Mouse (Mus musculus) erythroblast, embryonic 14.5 days (primary cell): ENCODE results near the gene Larp1b.

Source experiments
- GATA1 ChIP-seq: IDR thresholded peaks from 2 replicates; pipeline ENCODE4 v1.6.1; 2012; ENCODE audit warnings: low read length, inconsistent platforms, mixed read lengths
- TAL1 ChIP-seq: IDR thresholded peaks from 3 replicates; pipeline ENCODE4 v1.6.1; 2012; ENCODE audit warnings: low read length, inconsistent platforms, mixed read lengths

GRCm38 (mm10) chr3:40980758-40981157 lies 31.1 kb downstream of the Larp1b start:
- TF ChIP-seq TAL1, result no peak
- TF ChIP-seq GATA1, result no peak
